Mouse (Mus musculus) c-Kit-positive CD71-positive TER-119-negative erythroid progenitor cells, embryonic 14.5 days (primary cell): ENCODE measurements around the gene Popdc3.
"Not testable (repeated sequence)": the region's sequence is repeated elsewhere in the genome, so short reads cannot be mapped to it uniquely, and the experiment has no call there.

Source experiments
- DNase-seq: peaks from one replicate; pipeline ENCODE4 v3.0.0-alpha.2; 2013; ENCODE audit warnings: low read depth

The Popdc3 gene

DNA sequence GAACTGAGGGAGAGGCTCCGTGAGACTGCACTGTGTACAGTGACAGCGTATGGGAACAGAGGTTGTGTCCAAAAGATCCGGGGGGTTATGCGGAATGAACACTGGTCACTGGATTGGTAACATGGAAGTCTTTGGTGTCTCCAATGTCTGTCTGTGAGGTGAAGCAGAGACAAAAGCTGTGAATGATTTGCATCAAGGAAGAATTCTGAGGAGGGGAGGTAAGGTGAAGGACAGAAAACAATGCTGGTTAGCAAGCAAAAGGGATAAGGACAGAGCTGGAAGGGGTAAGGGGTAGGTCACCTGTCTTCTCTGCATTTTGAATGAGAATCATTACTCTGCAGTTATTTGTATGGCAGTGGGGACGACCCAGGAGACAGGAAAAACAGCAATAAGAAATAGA is 16.6 kb downstream of the Popdc3 start:
- no peak for DNase-seq

DNA sequence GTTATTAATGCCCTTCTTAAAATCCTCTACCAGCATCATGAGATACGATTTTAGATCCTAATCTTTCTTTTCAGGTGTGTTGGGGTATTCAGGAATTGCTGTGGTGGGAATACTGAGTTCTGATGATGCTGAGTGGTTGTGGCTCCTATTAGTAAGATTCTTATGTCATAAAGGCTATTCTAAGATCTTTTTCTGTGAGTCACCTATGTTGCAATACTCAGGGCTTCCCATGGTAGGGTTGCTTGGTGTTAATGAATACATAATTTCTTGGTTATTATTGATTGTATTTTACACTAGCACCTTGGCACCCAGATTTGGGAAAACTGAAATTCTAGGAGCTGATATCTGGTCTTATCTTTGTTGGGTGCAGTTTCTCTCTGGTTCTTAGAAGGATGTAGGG is 26.7 kb downstream of the Popdc3 start:
- no peak for DNase-seq

DNA sequence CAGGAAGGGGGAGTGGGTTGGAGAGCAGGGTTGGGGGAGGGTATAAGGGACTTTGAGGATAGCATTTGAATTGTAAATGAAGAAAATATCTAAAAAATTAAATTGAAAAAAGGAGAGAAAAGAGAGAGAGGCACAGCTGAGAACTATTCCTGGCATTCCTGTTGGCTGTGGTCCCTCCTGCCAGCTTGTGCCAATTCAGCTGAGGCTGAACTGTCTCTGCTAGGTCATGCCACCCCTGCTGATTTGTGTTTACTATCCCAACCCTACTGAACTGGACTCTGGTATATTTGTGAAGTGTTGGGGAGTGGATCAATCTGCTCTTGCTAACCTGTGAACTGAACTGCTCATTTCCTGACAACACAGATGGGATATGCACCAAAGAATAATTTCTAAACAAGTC is 32.3 kb downstream of the Popdc3 start:
- DNase-seq = no peak

DNA sequence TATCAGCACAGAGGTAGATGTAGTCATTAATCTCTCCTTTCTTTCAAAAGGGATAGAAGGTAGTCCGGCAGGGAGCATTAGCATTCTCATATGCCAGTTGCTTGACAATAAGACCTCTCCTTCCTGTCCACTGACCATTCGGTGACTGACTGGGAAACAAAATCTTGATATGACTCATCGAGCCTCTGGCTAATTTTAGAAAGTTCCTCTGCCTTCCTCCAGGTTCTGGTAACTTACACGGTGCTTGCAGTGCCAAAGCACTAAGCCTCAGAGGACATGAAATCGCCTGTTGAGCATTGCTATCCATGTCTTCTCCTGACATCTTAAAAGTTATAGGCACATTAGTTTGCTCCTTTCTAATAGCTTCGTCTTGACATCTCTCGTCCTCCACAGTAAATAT is 38.8 kb downstream of the Popdc3 start:
- DNase-seq = no peak

DNA sequence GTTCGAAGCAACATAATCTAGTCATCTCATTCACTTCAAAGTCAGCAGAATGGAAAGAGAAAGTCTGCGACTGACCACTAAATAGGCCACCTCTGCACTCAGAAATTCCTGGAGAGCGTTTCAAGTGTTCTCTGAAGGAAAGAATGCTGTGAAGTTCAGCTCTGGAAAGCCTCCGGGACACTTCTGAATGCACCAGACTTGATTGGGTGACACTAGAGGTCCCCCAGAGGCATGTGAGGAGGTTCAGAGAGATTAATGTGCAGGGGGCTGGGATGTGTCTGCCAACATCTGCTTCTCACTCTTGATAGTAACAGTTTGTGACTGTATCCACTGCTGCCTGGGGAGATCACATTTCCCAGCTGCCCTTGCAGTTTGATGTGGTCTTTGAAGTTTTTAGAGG is 52.1 kb downstream of the Popdc3 start:
- DNase-seq = no peak

DNA sequence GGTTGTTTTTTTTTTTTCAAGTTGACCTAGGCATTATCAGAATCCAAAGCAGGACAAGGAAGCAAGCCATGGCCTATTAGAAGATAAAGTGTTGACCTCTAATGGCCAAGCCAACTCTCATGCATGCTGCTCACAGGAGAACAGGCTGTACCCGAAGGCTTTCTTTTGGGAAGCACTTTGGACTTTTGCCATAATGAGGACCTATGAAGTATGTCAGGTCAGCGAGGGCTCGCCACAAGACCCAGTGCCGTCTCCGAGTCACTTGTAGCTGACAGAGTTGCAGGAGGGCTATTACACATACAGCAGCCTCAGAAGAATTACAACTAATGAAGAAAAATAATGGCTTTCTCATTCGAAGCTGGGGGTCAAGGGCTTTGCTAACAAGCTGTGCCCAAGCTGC is 55.5 kb downstream of the Popdc3 start:
- DNase-seq = no peak

DNA sequence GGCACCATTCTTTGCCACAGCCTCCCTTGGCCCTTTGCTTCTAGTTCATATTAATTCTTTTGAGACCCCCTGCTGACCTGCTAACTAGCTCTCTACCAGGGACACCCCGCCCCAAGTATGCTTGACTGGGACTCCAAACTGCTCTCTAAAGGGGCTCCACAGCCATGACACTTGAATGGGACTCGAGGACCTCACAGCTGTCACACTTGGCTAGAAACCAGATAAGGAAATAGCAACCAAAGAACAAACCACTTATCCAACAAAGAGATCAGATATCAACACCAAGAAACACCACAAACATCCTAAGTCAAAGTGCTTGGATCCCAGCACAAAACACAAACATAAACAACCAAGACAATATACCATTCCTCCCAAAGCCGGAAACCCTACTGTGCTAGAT is 58.4 kb downstream of the Popdc3 start:
- no peak for DNase-seq

DNA sequence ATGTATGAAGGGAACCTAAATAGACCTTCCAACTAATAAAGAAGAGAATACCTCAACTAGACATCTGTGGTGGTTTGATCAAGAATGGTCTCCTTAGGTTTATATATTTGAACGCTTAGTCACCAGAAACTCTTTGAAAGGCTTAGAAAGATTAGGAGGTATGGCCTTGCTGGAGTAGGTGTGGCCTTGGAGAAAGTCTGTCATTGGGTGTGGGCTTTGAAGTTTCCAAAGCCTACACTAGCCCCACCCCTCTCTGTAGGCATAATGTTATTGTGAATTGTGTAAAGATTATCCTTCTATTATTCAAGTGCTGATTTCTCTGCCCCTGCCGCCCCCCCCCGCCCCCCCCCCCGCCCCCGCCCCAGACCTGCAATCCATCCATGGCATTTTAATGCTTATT is 59.6 kb downstream of the Popdc3 start:
- DNase-seq = no peak

DNA sequence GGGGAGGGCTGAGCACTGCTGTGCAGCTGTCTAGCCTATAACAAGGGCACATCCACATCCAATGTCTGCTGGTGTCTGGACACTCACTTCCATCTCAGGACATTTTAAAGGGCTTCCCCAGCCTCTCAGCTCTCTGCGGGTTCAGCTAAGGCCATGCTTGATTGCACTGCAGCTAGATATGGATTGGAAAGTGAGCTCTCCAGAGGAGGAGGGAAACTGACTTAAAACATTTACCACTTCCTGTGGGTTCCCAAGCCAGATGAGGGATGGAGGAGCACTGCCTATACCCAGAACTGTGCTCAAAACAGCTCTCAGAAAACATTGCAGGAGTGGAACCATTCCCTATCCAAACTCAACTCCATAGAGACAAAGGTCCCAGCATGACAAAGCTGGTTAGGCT is 82.6 kb downstream of the Popdc3 start:
- DNase-seq = no peak

DNA sequence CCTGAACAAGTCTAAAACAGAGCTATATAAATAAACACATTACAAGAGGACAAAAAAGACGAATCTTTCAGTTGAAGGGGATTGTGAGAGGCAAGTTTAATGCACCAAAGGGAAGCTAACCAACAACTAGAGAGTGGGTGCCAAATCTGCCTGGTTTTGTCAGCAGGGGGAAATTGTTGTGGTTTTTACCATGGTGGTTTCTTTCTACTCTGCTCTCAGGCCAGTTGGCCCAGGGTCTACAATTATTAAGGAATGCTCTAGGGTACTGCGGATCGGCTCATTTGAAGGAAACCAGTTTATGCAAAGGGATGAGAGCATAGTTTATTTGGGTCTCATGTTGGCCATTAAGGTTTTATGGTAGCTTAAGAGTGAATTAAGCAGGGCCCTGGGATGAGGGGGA is 84.2 kb downstream of the Popdc3 start:
- no peak for DNase-seq

DNA sequence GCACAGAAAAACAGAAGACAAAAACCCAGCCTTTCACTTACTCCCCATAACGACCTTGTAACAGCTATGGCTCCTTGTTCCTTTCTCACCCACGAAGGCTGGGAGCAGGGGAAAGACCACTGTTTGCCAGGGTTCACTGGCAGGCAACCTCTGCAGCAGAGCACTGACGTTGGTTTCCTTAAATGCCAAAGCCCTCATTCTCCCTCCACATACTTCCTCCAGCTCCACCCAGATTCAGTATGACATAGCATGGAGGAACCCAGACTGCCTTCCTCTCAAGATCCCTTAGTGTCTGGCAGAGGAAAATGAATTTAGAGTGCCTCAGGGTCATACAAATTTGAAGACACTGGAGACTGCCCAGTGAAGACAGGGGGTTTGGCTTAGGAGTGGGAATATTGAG is 98.6 kb downstream of the Popdc3 start:
- no peak for DNase-seq

DNA sequence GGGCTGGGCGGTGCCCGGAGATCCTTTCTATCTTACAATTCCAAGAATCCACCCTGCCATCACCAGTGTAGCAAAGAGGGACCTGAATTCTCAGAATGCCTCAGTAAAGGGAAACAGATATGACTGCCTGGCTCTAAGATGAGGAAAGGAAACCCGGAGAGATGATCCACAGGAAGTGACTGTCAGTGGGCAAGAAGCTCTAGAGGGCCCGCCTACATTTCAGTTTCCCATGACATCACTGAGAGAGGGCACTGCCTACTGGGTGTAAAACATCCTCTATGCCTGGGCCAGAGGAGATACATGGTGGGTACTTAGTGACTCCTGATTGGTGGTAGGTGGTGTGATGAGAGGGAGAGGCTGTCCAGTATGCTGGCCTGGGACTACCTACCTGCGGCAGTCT is 99.1 kb downstream of the Popdc3 start:
- no peak for DNase-seq

DNA sequence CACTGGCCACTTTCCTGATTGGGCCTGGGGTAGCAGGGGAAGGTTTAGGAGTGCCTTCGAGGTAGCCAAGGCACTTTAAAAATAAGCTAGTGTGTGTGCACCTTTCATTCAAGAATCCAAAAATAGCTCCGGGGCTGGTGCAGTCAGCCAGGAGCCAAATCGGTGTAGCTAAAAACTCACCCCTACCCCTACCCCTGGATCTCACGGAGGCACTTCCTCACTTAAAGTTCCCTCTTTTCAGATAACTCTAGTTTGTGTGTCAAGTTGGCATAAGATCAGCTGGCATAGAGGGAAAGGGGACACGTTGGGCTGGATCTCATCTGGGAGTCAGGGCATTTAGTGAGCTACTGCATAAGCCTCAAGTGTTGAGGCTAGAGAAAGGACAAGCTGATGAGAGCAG is 107.8 kb downstream of the Popdc3 start:
- DNase-seq = no peak

DNA sequence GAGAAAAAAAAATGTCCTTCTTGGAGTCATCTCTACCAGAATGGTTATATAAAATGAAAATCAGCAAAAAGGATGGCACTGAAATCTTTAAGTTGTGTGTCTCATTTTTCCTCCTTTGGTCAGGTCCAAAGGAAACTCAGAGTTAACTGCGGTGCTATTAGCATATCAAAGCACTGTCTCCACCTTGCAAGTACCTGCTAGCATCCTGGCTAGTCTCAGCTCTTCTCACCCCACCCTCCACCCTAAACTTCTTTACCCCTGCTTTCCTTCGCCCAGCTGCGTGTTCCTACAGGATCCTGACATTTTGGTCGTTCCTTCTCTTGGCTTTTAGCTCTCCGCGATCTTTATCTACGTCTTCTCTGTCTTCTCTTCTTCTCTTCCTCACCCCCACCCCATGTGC is 110.5 kb downstream of the Popdc3 start:
- DNase-seq = no peak

DNA sequence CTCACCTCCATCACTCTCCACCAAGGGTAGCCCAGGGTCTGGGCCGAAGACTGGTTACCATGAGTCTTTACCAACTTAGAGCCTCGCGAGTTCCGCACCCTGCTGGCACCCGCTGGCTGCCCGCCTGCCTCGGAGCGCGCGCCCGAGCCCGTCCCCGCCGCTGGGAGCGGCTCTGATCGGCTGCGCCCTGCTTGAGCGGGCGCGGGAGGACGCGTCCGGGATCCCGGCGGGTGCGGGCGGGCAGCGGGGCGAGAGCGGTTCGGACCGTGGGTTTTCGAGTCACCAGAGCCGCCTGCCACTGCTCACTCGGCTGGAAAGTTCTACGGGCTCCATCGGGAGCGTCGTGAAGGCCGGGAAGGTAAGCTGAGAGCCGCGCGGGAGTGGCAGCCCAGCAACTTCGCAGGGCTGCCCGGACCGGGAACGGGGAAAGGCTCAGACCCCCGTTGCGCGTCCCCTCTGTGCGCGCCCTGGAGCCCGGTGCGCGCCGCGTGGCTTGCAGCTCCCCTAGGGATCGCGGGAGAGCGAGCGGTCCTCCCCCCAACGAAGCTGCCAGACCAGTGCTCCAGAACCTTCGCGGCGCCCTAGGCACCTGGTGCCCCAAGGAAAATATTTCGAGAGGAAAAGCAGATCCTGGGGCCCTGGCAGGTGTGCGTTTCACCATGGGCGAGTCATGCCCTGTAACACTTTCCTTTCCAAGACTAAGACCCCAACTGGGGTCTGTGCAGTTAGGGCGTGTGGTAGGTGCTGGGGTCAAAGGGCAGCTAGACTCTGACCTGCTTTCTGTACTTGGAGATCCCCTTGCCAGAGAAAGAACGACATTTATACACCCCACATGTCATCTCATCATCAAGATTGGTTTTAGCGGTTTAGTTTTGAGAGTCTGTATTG is 111.6 kb downstream of the Popdc3 start:
- DNase-seq = no peak

DNA sequence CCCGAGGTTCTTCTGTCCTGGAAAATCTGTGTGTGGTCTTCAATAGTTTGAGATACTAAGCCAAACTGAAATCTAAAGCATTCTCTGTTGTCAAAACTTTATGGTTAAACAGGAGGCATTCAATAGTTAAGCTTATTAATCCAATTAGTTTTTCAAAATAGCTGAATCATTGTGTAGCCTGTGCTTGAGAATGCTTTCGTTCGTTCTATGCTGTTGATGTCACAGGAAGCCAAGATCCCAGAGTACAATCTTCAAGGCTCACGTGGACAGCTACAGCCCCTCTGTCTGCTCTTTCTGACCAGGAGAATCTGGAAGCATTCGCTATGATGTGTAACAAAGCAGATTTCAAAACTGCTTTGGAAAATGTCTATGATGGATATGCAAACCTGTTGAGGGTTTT is 112.7 kb downstream of the Popdc3 start:
- DNase-seq = no peak

DNA sequence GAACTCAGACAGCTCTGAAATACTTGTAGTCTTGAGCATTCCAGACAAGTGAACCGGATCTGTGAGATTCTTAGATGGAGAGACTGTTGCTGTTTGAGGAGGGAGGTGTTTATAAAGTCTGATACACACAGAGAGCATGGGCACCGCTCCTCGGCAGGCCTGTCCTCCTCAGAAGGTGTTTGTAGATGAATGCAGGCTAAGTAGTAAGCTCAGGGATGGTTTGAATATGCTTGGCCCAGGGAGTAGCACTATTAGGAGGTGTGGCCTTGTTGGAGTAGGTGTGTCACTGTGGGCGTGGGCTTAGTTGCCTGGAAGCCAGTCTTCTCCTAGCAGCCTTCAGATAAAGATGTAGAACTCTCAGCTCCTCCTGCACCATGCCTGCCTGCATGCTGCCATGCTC is 114.3 kb downstream of the Popdc3 start:
- DNase-seq = not testable (repeated sequence)

DNA sequence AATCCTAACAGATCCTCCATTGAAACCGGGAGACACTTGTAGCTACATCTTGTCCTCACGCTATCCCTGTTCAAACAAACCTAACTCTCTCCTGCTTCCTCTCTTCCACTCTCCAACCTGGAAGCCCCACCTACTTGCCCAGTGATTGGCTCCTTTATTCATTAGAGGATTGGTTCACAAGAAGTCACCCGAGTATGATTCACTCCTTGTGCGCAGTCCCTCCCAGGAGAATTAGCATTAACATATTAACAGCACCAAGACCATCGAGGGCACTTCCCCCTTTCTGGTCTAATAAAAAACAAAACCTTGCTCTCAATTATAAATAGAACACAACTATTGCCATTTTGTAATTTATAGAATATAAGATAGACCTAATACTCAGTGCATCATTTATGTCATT is 117.2 kb downstream of the Popdc3 start:
- DNase-seq = no peak

DNA sequence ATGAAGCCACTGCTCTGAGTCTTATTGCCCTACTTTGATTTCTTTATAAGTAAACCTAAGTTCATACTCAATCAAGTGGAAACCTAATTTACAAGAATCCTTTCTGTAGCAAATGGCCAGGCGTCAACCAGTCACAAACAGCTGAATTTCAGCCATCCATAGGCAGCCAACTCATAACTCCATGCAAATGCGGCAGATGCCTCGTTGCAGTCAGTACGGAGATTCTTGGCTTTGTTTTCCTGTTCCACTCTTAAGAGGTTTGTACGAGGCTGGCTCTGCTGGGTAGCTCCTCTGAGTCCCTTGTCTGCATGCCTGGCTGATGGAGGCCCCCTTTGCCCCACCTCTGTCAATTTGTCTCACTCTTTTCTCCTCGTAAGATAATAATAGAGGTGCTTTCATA is 120.6 kb downstream of the Popdc3 start:
- DNase-seq = no peak

DNA sequence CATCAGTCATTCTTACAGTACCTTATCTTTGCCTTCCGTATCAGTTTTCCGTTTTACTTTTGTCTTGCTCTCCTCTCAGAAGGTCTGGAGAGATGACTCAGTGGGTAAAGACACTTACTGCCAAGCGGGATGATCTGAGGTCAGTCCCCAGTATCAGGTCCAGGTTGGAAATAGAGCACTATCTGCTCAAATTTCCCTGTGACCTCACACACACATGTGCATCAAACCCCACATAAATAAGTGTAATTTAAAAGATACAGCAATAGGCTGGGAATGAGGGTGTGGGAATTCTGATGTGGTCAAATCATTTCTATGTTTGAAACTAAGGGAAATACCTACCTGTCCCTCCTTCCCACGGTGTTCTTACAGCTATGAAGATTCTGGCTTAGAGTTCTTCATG is 121.6 kb downstream of the Popdc3 start:
- DNase-seq = no peak

DNA sequence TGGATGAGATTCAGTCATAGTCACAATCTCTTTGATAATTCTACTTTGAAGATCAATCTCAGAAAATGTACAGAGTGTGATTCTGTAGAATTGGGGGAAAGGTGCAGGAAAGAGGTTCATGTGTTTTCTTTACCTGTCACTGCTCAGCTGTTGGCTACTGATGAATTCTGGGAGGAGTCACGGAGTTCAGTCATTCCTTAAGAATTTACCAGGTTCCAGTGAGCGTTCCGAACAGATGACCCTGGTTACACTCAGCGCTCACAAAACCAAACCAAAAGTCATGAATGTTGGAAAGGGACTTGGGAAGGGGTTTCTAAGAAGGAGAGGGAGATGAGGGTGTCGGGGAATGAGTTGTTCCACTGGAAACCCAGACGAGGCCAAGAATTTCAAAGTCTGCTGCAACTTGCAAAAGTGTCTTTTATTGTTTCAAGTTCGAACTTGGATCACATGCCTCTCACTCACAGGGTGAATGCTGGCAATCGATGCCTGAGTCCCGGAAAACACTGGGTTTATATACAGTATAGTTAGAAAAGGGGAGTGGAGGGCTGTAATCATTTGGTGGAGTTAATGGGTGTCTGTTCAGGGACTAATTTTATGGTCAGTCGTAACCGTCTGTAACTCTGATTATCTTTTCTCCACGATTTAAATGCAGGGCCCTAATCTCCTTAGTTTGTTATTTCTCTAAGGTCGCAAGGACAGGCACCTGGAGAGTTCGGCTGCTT is 125.6 kb downstream of the Popdc3 start:
- DNase-seq = no peak

DNA sequence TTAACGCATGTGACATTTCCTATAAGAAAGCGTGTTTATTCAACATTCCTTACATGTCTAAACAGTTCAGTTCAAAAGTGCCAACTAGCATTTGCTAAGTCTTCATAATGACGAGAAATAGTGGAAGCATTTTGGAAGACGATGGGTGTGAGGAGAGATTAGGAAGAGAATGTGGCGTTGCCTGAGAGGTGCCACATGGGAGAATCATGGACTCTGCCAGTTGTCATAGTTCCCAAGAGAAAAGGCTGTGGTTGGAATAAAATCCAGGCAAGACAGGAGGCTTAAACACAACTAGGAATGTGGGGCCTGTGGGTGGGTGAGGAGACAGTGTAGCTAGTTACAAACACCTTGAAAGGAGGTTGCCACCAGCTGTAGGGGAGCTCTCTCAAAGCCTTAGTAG is 127.3 kb downstream of the Popdc3 start:
- DNase-seq = no peak

DNA sequence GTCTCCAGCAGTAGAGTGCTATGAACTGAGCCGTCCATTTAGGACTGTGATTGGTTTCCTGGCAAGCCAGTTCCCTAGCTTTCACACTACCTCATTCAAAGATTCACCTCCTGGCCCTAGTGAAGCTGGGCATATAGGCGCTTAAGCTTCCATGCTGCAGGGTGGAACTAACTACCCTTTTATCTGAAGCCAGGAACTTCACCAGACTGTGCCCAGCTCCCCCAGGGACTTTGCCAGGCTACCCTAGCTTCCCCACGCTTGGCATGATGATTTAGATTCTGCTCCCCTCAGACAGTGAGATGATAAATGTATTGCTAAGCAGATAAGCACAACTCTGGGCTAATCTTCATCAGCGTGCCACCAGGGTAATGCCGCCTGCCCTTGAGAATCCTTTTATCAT is 133.2 kb downstream of the Popdc3 start:
- DNase-seq = no peak

DNA sequence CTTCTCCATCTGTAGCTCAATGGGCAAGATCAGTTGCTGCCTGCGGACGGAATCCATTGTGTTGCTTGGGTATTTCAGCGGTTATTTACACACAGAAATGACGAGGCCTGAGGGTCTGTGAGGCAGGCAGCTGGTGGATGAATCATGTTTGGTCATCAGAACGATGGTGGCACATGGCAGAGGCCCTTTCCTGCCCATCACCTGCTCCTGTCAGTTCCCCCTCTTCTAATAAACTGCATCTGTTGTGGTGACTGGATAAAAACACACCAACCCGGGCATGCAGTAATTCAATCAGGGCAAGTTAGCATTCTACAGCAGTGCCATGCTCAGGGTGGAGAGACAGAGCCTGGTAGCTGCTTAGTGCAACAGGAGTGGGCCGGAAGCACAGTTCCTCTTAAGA is 133.7 kb downstream of the Popdc3 start:
- DNase-seq = no peak
